Mouse (Mus musculus): ENCODE results near the gene Babam2.
A peak's percentile ranks its signal among the peaks of the same experiment; 100 is the strongest.

The Babam2 gene

GRCm38 (mm10) chr5:32127226-32127625, 429.7 kb downstream of the Babam2 start:
- DNase-seq (ENCODE audit: inconsistent ontology term), result no peak

- DNase-seq (ENCODE audit: inconsistent ontology term), result no peak
These were observed 430.4 kb downstream of the Babam2 start for GRCm38 (mm10) chr5:32127927-32128326.

- peak; percentile 92 for DNase-seq (ENCODE audit: inconsistent ontology term)
These were observed 435.6 kb downstream of the Babam2 start for GRCm38 (mm10) chr5:32132971-32133501.

GRCm38 (mm10) chr5:32133549-32134004, 436.1 kb downstream of the Babam2 start:
- DNase-seq (ENCODE audit: inconsistent ontology term), result peak; percentile 80

- no peak for DNase-seq (ENCODE audit: inconsistent ontology term)
These were observed 436.7 kb downstream of the Babam2 start for GRCm38 (mm10) chr5:32134051-32134732.

Measured in Muller cell, postnatal 12 days (primary cell).